Mouse (Mus musculus) thymus, postnatal 25 days (tissue): ENCODE data around the gene Gm20388.
A peak's percentile ranks its signal among the peaks of the same experiment; 100 is the strongest.

Experiments
- DNase-seq: peaks from one replicate; pipeline ENCODE4 v3.0.0; 2022

Gm20388 gene

DNA sequence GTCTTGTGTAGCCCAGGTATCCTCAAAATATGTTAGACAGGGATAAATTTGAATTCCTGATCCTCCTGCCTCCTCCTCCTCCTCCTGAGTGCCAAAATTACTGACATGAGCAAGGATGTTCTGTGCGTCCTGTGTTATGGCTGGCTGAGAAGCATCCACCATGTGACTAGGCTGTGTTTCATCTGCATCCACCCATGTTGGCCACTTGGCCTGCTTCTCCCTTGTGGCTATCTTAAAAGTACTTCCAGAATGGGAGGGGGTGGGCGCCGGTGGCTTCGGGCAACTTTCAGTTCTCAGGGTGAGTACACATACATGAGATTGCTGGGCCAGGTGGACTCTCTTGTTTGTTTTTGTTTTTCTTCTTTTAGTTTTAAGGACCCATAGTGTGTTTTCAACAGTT is 2008.5 kb downstream of the Gm20388 start:
- no peak for DNase-seq

DNA sequence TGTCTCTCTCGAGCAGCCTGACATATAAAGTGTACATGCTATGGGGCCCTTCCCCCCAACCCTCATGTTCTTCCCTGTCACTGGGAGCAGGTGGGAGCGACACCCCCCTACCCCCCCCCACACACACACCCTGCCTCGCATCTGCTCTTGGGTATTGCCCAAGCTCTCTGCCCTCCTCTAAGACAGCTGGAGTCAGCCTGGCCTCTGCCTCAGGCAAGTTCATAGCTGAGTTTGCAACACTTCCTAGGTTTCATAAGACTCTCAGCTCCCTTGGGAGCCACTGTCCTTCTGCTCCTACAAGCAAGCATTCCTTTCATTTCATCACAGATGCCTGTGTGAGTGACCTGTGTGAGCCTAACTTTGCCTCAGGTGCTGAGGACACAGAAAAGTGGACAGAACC is 2009.1 kb downstream of the Gm20388 start:
- no peak for DNase-seq

DNA sequence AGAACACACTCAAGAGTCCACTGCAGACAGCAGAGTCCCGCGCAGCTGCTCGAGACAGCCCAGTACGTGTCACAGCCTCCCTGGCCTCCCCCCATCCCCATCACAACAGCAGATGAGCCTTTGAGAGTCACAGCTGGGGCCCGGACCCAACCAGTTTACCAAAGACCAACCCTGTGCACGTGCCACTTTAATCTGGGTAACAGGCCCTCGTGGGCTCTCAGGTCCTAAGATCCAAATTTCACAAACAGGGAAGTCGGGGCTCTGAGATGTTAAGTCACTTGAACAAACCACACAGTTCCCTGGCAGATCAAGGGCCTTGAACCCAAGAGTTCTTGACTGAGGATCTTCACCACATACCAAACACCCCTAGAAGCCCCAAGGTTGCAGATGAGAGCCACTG is 2010.9 kb downstream of the Gm20388 start:
- no peak for DNase-seq

DNA sequence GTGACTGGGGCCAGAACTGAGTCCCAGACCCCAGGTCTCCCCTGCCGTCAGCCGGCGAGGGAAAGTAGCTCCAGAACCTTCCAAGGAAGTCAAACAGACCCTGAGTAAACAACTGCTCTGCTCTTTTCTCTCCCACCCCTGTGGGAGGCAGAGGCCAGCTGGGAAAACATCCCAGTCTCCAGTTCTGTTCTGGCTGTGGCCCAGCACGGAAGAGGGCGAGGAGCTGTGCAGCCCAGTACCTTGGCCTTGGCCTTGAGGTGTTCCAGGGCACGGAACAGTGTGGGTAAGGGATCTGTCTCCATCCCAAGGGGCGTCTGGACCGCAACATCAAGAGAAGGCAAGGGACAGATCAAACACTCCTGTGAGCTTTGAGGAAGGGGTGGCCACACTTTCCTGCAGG is 2011.5 kb downstream of the Gm20388 start:
- no peak for DNase-seq

DNA sequence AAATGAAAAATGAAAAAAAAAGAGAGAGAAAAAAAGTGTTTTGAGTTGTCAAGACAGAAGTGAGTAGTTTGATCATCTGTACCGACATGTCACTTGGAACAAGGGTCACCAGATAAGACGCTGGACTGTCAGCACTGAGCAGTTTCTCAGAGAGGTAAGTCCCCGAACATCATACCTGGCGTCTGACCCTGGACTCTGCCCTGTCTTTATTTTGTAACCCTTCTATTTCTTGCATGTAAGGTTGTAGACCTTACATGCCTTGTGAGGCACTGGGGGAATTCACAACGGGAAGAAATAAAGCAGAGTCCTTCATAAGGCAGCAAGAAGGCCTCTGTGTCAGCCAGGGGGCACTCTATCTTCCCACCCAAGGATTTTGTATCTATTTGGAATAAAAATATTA is 2014.0 kb downstream of the Gm20388 start:
- DNase-seq: no peak

DNA sequence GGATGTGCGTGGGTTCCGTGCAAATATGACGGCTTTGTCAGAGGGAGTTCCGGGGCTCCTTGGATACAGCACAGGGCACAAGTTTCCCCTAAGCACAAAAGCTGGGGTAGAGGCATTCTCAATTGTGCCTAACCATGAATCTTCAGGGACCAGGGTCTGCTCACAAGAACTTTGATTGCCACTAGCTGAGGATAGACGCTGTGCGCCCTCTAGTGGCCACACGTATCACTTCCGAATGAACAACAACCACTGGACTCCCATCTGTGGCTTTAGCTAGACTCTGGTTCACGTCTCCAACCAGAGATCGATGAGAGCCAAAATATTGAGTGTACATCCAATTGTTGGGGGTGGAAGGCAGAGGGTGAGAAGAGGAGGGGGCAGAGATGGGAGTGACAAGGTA is 2015.0 kb downstream of the Gm20388 start:
- DNase-seq: peak; percentile 75

DNA sequence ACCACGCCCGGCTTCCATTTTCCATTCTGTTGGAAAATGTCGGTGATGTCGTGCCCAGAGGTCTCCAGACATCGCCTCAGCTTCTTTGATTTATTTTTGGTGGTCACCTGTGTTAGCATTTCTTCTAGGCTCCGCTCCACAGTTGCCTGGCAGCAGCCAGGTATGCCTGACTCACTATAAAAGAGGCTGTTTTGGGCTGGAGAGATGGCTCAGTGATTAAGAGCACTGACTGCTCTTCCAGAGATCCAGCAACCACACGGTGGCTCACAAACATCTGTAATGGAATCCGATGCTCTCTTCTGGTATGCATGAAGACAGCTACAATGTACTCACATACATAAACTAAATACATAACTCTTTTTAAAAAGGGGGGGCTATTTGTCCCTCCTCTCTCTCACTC is 2015.6 kb downstream of the Gm20388 start:
- DNase-seq: no peak

DNA sequence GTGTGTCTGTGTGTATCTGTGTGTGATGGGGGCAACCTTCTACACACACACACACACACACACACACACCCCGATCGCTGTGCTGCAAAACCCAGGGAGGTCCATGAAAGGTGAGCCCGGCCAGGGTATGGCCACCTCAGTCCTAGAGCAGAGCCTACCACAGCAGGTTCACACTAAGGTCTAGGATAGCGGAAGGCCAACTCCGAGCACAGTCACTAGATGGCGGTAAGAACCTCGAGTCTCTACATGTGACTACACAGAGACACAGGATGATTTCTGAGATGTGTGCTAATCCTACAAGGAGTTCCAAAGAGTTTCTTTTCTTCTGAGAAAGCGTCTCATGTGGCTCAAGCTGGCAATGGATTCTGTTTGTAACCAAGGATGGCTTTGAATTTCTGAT is 2016.7 kb downstream of the Gm20388 start:
- DNase-seq: peak; percentile 52

DNA sequence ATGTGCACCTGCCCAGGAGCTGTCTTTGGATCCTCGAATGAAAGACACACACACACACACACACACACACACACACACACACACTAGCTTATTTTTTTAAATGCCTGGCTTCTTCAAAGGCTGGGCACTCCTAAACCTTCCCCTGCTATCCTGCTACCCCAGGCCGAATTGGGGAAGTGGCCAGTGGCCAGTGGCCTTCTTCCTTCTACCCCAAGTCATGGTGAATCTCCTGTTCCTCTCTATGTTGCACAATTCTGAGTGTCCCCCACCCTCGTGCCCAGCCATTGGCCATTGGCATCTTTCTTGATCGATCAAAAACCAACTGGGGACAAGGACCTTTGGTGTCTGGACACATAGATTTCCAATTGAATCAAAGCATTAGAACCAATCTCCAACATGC is 2019.4 kb downstream of the Gm20388 start:
- DNase-seq: no peak

DNA sequence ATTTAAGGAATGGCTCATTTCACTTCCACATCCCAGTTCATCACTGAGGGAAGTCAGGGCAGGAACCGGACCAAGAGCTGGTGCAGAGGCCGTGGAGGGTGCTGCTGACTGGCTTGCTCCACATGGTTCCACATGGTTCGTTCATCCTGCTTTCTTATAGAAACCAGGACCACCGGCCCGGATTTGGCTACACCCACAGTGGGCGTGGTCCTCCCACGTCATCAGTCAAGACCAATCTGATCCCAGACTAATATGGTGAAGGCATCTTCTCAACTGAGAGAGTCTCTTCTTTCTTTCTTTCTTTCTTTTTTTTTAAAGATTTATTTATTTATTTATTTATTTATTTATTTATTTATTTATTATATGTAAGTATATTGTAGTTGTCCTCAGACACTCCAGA is 2020.9 kb downstream of the Gm20388 start:
- no peak for DNase-seq

DNA sequence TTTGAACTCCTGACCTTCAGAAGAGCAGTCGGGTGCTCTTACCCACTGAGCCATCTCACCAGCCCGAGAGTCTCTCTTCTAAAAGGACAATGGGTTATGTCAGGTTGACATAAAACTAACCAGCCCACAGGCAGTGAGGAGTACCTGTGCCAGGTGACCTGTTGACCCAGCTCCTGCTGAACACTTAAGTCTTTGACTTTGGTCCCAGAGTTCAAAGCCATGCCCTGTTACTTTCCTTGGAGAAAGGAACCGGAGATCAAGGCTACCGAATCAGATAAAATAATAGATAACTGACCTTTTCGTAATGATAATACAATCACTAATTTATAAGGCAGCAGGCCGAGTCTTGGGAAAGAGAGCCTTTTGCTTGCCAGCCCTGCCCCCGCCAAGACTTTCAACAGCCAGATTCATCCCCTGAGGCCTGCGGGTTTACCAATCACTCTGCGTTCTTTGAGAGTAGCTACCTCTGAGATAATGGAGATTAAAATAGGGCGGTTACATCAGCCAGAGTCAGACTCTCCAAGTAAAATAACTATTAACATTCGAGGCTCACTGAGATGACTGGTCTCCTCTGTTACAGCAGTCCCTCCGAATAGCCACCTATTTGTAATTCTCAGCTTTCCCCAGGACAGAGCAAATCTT is 2021.5 kb downstream of the Gm20388 start:
- no peak for DNase-seq

DNA sequence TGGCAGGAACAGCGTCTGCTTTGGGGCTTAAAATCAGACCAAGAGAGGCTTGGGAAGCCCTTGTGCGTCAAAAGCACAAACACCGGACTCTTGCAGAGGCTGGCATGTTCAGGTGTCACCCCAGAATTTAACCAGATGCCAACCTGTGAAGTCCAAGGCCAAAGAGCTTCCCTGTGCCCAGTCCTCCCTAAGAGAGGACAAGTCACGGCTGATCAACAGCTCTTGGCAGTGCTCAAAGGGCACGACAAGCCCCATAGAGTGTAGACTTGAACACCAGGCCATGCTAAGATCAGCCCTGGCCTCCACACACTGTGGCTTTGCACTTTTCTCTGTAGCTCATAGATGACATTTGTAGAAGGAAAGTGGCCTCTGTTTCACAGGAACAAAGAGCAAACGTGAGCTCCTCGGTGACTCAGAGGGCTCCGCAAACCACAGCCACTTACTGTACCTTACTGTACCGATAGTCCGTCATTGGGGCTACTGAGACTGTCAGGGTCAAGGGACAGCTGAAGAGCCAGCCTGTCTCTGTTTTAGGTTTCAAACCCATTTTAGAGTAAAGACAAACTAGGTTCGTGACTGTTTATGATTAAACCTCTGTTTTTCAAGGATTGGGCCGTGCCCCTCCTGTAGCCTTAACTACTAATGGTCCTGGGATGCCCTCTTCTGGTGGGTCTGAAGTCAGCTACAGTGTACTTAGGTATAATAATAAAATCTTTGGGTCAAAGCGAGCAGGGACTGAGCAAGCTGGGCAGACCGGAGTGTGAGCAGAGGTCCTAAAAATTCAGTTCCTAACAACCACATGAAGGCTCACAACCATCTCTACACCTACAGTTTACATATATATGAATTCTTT is 2022.3 kb downstream of the Gm20388 start:
- no peak for DNase-seq

DNA sequence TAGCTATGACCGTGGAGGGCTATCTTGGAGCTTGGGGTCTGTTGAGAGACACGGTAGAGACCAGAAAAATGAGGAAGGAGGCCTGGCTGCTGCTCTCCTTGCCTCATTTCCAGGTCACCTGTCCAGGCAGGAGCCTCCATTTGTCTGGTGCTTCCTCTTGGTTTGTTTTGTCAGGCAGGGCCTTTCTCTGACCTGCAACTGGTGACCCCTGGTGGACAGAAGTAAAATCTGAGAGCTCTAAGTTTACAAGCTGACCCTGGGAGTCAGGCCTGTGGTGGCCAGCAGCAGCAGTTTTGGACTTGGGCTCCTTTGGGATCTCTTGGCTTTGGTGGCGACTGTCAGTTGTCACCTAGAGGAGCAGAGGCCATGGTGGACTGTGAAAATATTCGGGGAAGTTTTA is 2023.9 kb downstream of the Gm20388 start:
- DNase-seq: peak; percentile 32

DNA sequence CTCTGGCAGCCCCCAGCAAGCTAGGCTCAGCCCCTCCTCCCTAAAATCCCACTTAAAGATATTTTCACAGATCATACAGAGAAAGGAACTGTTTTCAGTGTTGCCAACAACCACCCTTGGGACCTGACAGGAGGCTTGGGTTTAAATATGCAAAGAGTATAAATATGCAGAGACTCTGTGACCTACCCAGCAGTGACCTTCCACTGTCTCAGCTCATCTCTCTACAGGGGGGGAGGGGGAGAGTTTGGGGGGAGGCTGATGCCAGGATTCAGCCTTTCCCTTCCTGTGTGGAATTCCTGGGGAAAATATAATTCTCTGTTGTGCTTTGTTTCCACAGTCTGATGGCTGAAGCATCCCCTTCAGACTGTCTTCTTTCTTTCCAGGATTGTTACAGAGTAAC is 2024.3 kb downstream of the Gm20388 start:
- DNase-seq: no peak

DNA sequence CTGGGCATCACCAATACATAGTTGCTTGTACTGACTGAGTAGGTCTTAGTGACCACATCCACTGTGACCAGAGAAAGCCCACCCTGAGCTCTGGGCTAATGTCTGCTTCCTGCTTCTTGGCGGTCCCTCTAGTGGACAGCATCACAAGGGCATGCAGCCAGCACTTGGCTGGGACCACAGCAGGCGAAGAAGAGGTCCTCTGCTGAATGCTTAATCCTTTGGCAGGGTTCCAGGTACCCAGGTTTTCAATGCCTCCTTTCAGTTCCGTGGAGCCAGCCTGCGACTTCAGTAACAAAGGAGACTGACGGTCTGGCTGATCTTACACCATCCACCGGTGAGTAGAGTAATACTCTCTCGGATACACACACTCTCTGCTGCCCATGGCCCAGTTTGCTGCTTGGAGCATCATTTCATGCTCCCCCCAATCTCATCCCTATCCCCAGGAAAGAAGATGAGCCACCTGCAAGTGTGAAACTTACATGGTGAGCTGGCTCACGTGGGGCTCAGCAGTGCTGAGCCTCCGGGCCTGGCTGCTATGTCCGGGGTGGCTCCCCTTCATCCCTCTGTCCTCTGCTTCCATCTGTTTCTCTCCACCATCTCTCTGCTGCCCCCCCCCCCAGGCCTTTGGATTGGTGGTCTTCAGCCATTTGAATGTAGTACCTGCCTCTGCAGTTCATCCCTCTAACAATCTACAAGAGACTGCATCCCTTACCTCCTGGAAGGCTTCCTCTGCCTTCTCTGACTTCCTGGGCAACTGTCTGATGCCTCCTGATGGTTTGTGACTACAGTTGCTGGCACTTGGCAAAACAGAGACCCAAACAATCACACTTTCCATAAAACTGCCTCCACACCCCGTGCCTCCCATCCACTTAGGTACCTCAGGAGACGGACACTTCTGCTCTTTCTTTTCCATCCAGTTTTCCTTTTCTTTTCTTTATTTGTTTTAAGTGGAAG is 2025.0 kb downstream of the Gm20388 start:
- DNase-seq: no peak

DNA sequence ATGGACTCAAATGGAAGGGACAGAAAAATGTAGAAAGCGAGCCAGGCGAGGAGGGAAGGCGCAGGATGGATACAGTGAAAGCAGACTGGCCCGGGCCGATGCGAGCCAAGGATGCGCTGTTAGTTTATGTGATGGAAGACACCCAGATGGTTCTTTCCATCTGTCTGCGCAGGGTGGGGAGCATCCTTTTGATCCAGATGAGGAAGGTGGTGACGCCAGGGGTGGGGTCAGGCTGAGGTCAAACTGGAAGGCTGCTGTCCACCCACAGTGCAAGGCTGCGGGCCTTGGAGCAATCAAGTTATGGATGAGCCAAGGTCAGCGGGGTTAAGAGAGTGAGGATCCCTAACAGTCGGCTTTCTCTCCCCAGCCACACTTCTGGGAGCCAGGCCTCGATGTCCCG is 2025.8 kb downstream of the Gm20388 start:
- no peak for DNase-seq

DNA sequence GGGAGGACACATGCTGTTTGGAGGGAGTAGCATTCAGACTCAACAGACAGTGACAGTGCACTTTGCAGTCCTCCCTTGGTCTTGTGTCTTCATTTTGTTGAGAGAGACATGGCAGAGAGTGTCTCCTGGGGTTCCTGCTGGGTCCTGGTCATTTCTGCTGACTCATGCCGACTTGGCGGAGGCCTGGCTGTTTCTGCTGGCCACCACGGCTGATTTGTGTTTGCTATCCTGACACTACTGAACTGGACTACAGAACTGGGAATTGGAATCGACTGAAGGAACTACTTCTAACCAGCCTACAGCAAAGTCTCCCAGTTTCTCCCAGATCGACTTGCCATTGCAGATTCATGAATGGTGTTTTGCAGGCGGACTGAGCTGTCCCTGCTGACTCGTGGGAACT is 2028.1 kb downstream of the Gm20388 start:
- no peak for DNase-seq

DNA sequence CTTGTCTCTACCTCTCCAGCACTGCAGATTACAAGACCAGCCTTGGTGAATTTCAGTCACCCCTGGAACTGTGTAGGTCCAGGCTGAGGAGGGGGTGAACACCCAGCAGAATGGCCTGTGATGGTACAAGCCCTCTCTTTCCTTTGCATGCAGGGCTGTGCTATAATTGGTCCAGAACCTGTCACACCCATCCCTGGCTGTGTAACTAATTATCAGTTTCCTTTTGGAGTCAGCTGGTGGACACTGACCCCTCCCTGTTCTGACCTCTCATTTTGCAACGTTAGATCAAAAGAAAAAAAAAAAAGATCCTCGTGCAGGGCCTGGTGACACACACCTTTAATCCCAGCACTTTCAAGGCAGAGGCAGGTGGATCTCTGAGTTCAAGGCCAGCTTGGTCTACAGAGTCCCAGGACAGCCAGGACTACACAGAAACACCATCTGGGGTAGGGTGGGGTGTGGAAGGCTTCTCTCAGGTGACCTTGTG is 2032.5 kb downstream of the Gm20388 start:
- no peak for DNase-seq

DNA sequence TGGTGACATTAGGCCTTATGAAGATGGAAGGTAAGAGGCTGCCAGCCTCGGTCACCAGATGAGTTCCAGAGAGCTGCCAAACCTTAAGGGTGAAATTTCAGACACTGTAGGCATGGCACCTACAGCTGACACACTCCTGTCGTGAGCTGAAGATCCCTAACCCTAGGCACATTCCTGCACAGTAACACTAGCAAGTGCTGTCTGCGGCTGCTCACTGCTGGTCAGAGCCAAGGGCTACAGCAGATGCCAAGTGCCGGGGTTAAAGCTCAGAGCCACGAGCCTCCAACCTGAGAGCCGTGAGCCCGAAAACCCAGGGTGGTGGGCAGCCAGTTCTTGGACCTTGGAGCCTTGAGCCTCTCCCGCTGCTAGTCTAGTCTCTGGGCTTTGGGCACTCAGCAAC is 2033.1 kb downstream of the Gm20388 start:
- no peak for DNase-seq

DNA sequence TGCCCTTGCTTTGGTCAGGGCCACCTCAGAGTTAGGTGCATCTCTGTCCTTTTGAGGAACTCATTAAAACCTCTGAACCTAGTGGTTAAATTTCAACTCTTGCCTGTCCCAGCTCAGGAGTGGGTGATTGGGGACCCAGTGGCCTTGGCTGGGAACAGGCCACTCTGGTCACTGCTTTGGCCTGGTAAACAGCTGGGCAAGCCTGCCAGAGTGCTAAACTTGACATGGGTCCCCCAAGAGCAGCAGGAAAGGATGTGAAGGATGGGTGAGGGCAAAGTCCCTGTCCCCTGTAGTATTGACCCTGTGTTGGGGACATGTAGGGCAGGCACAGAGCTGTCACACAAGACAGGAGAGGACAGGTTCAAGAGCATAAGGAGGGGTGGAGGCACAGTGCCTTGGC is 2034.2 kb downstream of the Gm20388 start, which contains the start of gene Car5a:
TSS of gene Car5a (minus strand) at position 74 of the 400 bp plus-strand sequence.
- no peak for DNase-seq

DNA sequence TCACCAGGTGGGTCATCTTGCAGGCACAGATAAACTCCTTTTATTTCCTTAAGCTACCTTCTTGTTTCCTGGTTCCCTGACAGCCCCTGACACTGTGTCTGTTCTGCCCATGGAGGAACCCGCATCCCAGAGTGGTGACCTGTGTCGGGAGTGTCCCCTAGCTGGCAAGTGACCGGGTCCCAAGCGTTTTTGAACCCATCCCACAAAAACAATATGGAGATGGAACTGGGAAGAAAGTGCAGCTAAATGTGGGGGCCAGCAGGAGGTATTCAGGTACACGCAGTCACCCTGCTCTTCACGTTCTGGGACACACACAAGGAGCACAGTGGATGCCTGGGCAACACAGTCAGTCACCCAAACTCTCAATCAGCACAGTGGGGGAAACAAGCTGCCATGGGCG is 2035.7 kb downstream of the Gm20388 start:
- no peak for DNase-seq

DNA sequence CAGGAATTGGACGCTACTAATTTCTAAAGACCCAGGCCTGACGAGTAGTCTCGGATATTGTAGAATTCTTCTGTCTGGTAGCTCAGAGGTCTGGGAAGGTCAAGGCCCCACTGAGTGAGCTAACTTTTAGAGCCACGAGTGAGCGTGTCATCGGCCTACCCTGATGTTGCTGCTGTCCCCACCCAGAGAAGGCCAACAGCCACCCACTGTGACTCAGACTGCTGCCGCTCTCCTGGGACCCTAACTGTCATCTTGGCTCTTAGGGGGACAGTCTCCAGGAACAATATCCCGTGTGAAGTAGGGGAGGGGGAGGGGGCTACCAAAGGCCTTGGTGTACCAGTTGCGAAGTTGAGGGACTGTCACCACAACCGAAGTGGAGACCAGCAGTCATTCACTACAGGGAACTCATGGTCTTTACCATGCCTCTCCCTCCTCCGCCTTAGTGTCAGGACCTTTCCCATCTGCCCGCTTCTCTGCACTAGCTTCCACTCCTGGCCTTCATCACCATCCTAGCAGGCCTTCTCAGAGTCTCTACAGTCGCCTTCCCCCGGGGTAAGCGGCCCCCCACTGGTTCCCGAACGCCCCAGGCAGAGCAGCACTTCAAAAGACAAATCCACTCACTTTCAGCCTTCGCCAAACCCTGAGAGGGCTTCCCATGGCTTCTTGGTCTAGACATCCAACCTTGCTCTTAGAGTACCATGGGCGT is 2036.6 kb downstream of the Gm20388 start:
- DNase-seq: no peak

DNA sequence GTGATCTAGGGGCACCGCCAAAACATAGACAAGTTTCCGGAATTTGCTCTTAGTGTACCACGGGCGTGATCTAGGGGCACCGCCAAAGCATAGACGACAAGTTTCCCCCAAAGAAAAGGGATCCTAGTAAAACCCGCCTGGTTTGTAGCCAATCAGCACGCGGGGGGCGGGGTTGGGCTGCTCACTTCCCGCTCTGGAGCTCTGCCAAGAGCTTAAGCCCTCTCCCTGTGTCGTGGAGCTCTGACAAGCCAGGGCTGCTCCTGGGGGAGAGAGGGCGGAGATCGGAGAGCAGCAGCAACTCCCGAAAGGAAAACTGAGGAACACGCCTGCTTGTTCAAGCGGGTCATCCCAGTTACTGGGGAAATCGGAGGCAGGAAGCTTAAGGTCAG is 2037.1 kb downstream of the Gm20388 start:
- peak; percentile 90 for DNase-seq
